Mouse (Mus musculus) adrenal gland, postnatal 10 days (tissue): ENCODE results near the gene Ccl12. TPM values are rescaled to one million over a fixed set of nuclear protein-coding genes. Genes with fewer than 3 reads are reported as not detected.

Experiments
- DNase-seq: peaks from one replicate; pipeline ENCODE4 v3.0.0; 2021; ENCODE audit warnings: mixed read lengths
- total RNA-seq, 2 experiments: library from RNA; stranded (reverse); gene quantifications; 2 replicates each; pipeline ENCODE4 v1.2.3; 2021

The Ccl12 gene
- total RNA-seq, 2 experiments from 2014 or later = 0.75 to 2.3 TPM

DNA sequence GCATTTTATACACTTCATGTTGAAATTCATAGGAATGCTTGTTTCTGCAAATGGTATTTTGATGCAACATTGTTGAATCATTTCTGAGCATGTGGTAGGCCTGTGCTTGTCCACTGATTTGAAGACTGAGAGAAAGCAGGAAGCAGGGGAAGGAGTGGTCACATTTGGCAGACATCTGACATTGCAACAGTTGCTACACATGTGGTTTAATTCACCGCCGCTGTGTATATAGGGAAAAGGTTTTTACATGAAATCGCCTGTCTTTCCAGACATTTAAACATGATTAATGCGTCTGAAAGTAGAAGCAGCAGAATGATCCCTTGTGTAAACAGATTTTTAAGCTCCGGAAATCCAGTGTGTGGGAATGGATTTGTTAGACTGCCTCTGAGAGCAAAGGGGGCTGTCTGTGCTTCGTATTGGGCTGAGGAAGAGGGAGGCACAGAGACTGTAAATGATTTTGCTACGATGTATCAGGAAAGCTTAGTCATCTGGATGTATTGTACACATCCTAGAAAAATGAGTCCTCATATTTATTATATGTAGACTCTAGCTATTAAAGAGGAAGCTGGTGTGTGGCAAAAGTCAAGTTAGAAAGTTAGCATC, 37.9 kb downstream of the Ccl12 start:
- DNase-seq = no peak

Other genes with a start within 250 kb of the Ccl12 start
- gene 5530401A14Rik, start 241.2 kb upstream of the Ccl12 start, total RNA-seq = under 1 TPM in 1 of 2 experiments, not detected in 1; 0.12 TPM
- gene Asic2, start 133.4 kb upstream of the Ccl12 start, total RNA-seq = 1 to 10 TPM; 2.6 to 4.8 TPM
- 1 to 10 TPM in 1 of 2 experiments, under 1 TPM in 1; 0.33 to 1.6 TPM for gene Ccl2, start 66.3 kb upstream of the Ccl12 start, total RNA-seq
- not detected for gene Gm17268, start 63.3 kb upstream of the Ccl12 start, total RNA-seq
- 1 to 10 TPM in 1 of 2 experiments, not detected in 1; 1.0 TPM for gene Ccl7, start 56.1 kb upstream of the Ccl12 start, total RNA-seq
- 1 to 10 TPM; 7.8 to 9.2 TPM for gene Ccl11, start 44.0 kb upstream of the Ccl12 start, total RNA-seq
- not detected for gene Ccl8, start 13.3 kb downstream of the Ccl12 start, total RNA-seq
- not detected for gene Ccl1, start 203.8 kb downstream of the Ccl12 start, total RNA-seq